Mouse (Mus musculus) C2C12 (cell line): ENCODE data around the gene 1700012A03Rik. TPM values are rescaled to one million over a fixed set of nuclear protein-coding genes. Genes with fewer than 3 reads are reported as not detected.

Experiments used
- H3K27me3 ChIP-seq: one replicate; pipeline ENCODE4 v1.6.1; 2011; ENCODE audit not compliant: control insufficient read depth, insufficient read depth, insufficient read length
- H3K36me3 ChIP-seq: one replicate; pipeline ENCODE4 v1.6.1; 2011; ENCODE audit not compliant: control insufficient read depth, insufficient read depth
- H3K4me3 ChIP-seq: one replicate; pipeline ENCODE4 v1.5.1; 2011; ENCODE audit warnings: mild to moderate bottlenecking, control low read depth; ENCODE audit not compliant: poor library complexity, insufficient read depth, severe bottlenecking
- H3K79me2 ChIP-seq: one replicate; pipeline ENCODE4 v1.6.1; 2011; ENCODE audit not compliant: control insufficient read depth, insufficient read depth
- H3K79me3 ChIP-seq: one replicate; pipeline ENCODE4 v1.6.1; 2011; ENCODE audit warnings: low read depth, control low read depth
- H3ac ChIP-seq: one replicate; pipeline ENCODE3; 2011; ENCODE audit warnings: low read depth; ENCODE audit not compliant: control insufficient read depth, insufficient read length
- CEBPB ChIP-seq: IDR thresholded peaks from one replicate; pipeline ENCODE4 v1.6.1; 2011; ENCODE audit warnings: low read depth, mild to moderate bottlenecking, control low read depth, moderate library complexity
- CTCF ChIP-seq: IDR thresholded peaks from one replicate; pipeline ENCODE4 v1.5.1; 2011; ENCODE audit not compliant: control insufficient read depth, insufficient read depth, insufficient read length
- FOSL1 ChIP-seq: IDR thresholded peaks from one replicate; pipeline ENCODE4 v1.8.0; 2011; ENCODE audit warnings: mild to moderate bottlenecking, low read length; ENCODE audit not compliant: poor library complexity, insufficient read depth, severe bottlenecking
- MAX ChIP-seq: IDR thresholded peaks from one replicate; pipeline ENCODE4 v1.6.1; 2011; ENCODE audit warnings: mild to moderate bottlenecking, control low read depth
- MYOD1 ChIP-seq: IDR thresholded peaks from one replicate; pipeline ENCODE4 v1.6.1; 2011; ENCODE audit warnings: low read depth; ENCODE audit not compliant: control insufficient read depth, insufficient read length
- MYOG ChIP-seq: IDR thresholded peaks from one replicate; pipeline ENCODE4 v1.6.1; 2011; ENCODE audit not compliant: control insufficient read depth, insufficient read length; ENCODE audit errors: extremely low read depth
- USF1 ChIP-seq: IDR thresholded peaks from one replicate; pipeline ENCODE4 v1.6.1; 2011; ENCODE audit warnings: low read depth, mild to moderate bottlenecking, control low read depth, moderate library complexity
- polyA plus RNA-seq: library from polyadenylated mRNA; unstranded; fragments of >200 nt; fragmentation: generic; extraction: Trizol; gene quantifications from one replicate; pipeline ENCODE4 v1.2.1, GENCODE M21; 2012; ENCODE audit warnings: missing spikeins

Gene 1700012A03Rik
- polyA plus RNA-seq, 1 experiment = not detected

DNA sequence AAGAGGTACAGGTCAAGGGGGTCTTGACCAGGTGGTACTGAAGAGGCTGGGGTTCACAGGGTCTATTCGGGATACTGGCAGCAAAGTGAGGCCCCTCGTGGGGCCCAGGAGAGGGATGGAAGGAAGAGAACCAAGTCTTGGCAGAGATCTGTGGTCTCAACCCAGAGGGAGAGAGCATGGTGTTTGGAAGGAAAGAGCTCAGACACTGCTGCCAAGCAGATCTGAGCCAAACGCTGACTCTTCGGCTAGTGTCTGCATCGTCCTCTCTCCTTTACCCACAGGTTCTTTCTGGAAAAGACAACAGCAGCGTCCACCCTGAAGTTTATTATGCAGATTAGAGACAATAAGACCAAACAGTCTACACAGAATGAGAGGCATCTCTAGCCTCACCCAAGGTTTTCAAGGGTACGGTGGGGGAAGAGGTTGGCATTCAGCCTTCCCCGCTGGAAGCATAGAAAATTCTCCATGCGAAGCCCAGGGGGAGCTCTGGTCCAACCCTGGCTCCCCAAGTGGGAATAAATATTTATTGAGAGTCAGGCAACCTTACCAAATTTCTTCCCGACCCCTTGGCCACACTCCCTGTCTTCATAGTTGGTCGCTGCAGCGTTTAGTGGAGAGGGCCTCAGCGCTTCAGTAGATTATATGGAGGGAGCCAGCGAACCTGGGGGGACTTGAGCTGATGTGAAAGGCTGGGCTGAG lies 32.5 kb upstream of the 1700012A03Rik start:
- no peaks in the 10 kb centered on the region for H3K27me3 ChIP-seq
- TF ChIP-seq FOSL1 (no peak), MYOG (no peak), MAX (no peak)
- no peak overlapping the region for H3ac ChIP-seq
- H3K4me3 ChIP-seq = no peak overlapping the region
- no peaks in the 10 kb centered on the region for H3K36me3 ChIP-seq
- H3K79me3 ChIP-seq = no peaks in the 10 kb centered on the region
- no peaks in the 10 kb centered on the region for H3K79me2 ChIP-seq

DNA sequence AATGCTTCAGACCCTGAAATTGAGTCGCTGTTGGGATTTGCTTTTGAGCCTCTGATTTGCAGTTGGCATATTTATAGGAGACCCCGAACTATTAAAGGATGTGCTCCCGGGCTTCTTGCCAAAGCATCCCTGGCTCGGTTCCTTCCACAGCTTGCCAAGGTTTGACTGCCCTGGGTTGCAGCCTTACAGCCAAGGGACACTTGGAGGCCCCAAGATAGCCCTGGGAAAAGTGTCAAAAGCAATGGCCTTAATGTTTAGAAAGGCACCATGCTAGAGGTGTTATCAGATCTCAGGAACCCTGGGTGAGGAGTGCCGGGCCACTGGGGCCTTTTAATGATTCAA lies 32.0 kb upstream of the 1700012A03Rik start:
- no peaks in the 10 kb centered on the region for H3K79me2 ChIP-seq
- no peaks in the 10 kb centered on the region for H3K79me3 ChIP-seq
- no peak overlapping the region for H3ac ChIP-seq
- H3K36me3 ChIP-seq = no peaks in the 10 kb centered on the region
- no peak for TF ChIP-seq MYOD1
- no peak for TF ChIP-seq FOSL1
- no peak for TF ChIP-seq USF1
- TF ChIP-seq MAX = no peak
- no peak overlapping the region for H3K4me3 ChIP-seq
- H3K27me3 ChIP-seq = no peaks in the 10 kb centered on the region

DNA sequence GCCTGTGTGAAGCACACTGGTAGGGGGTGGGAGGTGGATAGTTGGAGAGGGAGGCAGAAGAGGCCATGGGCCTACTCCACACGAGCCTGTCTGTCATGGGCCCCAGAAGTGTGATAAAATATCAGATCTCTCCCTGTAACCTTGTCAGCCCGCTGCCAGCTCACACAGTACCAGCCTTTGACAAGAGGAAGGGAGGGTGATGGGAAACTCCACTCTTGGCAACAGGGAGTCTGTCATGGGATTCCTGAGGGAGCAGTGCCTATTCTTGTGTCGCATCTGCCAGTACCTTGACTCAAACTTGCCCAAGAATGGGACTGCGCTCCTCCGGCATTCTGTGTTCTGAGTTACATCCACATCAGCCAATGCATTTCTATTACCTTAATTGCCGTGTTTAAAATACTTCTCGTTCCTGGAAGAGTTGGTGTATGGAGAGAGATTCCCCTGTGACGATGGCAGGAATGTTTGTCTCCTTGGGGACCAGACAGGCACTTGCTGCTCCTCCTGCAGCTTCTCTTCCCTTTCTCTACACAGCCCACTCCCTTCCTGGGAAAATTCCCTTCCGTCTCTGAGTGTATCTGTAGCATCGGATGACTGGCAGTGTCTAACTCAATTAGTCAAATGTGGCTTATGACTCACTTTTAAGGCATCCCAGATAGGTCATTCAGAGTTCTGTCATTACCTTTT lies 28.1 kb upstream of the 1700012A03Rik start:
- H3K4me3 ChIP-seq = no peak overlapping the region
- H3K79me2 ChIP-seq = no peaks in the 10 kb centered on the region
- no peaks in the 10 kb centered on the region for H3K27me3 ChIP-seq
- H3K79me3 ChIP-seq = no peaks in the 10 kb centered on the region
- H3K36me3 ChIP-seq = no peaks in the 10 kb centered on the region
- no peak overlapping the region for H3ac ChIP-seq
- TF ChIP-seq USF1 (no peak), MYOG (no peak), FOSL1 (no peak), MAX (no peak), CTCF (no peak), CEBPB (no peak), MYOD1 (no peak)

DNA sequence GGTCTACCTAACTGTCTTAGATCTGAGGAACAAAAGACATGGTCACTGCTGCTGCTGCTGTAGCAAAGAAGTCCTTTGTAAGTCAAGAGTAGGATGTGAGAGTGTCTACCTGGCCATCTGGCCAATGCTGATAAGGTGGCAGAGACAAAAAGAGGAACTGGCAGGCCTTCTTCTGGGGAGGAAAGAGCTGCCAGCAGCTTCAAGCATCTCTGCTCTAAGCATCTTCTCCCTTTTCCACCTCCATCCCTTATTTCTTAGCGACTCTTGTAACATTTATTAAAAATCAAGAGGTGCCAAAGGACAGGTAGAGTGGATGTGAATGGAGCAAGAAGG lies 27.5 kb upstream of the 1700012A03Rik start:
- no peaks in the 10 kb centered on the region for H3K79me2 ChIP-seq
- H3K36me3 ChIP-seq = no peaks in the 10 kb centered on the region
- H3ac ChIP-seq = no peak overlapping the region
- no peaks in the 10 kb centered on the region for H3K27me3 ChIP-seq
- no peaks in the 10 kb centered on the region for H3K79me3 ChIP-seq
- no peak for TF ChIP-seq MYOG
- TF ChIP-seq CTCF = no peak
- TF ChIP-seq MAX = no peak
- no peak for TF ChIP-seq FOSL1
- no peak for TF ChIP-seq CEBPB
- TF ChIP-seq MYOD1 = no peak
- TF ChIP-seq USF1 = no peak
- H3K4me3 ChIP-seq = no peak overlapping the region

DNA sequence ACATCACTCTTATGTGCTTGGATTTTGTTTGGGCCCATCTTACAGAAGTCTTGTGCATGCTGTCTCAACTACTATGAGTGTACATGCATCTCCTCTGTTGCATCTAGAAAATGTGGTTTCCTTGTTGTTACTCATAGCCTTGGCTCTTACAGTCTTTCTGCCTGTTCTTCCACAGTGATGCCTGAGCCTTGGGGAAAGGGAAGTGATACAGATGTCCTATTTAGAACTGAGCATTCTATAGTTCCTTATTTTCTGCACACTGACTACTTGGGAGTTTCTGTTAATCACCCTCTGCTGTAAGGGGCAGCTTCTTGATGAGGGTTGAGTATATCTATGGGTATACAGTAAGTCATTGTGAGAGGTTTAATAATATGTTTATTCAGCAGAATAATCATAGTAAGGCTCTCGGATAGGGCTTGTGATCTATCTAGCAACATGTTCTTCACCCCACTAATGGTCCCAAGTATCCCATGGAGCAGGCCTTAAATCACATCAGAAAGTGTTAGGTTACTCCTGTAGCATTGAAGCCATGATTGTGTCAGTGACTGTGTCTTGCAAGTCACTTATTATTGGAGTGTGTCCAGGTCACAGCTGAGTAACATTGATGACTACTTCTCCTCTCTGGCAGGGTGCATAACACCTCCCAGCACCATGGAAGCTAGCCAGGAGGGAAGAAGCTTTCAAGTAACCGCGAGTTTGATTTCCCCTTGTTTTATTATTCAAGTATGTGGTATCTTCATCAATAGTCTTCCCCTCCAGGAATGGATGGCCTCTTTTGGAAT lies 21.6 kb upstream of the 1700012A03Rik start:
- Histone ChIP-seq H3K79me3 (no peaks in the 10 kb centered on the region), H3K79me2 (no peaks in the 10 kb centered on the region), H3ac (no peak overlapping the region), H3K36me3 (no peaks in the 10 kb centered on the region), H3K4me3 (no peak overlapping the region), H3K27me3 (no peaks in the 10 kb centered on the region)
- TF ChIP-seq FOSL1 (no peak), MYOG (no peak), CEBPB (no peak), CTCF (no peak), MYOD1 (no peak), USF1 (no peak), MAX (no peak)

DNA sequence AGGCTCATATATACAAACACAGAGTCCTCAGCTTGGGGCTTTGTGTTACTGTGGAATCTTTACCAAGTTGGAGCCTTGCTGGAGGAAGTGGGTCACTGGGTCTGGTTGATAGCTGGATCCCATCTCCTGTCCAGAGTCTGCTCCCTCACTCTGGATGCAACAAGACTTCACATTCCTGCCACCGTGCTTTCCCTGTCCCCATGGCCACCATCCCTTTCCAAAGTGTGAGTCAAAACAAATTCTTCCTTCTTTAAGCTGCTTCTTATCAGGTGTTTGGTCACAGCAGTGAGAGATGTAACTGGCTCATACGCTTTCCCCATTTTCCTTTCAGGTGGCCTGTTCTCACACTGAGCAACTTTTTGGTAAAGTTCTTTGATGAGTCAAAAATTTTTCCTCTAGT lies 15.8 kb upstream of the 1700012A03Rik start:
- no peak for TF ChIP-seq MYOD1
- TF ChIP-seq CEBPB = no peak
- no peak for TF ChIP-seq FOSL1
- TF ChIP-seq MAX = no peak
- TF ChIP-seq CTCF = no peak
- TF ChIP-seq MYOG = no peak
- no peak for TF ChIP-seq USF1
- Histone ChIP-seq H3K27me3 (no peaks in the 10 kb centered on the region), H3ac (no peak overlapping the region), H3K79me2 (no peaks in the 10 kb centered on the region), H3K4me3 (no peak overlapping the region), H3K36me3 (no peaks in the 10 kb centered on the region), H3K79me3 (no peaks in the 10 kb centered on the region)
